Mouse (Mus musculus): Measurements from ENCODE around the gene Mrpl33.

DNA sequence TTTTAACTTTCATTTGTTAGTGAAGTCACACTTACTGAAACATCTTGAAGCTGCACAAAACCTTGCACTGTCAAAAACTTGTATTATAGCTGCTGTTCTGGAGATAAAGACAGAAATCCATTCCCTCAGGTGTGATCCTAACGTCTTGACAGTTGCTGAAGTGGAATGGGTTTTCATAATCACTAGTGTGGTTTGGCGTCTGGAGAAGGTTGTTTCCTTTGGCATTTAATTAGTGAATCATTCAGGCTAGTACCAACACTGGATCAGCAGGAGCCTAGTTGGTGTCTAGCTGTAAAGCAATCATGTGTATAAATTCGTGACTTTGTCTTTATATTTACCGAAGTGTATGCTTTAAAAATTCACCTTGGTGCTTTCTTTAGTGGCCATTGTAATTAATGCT is 102.2 kb downstream of the Mrpl33 start:
- TF ChIP-seq CTCF (IDR thresholded peaks at IDR 0.05; ENCODE audit: borderline replicate concordance, control insufficient read depth, extremely low read depth, insufficient read depth, low read length, poor library complexity): no peak
- TF ChIP-seq POLR2A (IDR thresholded peaks at IDR 0.05; ENCODE audit: control insufficient read depth, extremely low read depth, insufficient read depth, low read length, poor library complexity): no peak
